Mouse (Mus musculus) lung, adult 2 months (tissue): ENCODE results near the gene Fbxl20. TPM values are rescaled to one million over a fixed set of nuclear protein-coding genes. Genes with fewer than 3 reads are reported as not detected.
"Not testable (repeated sequence)": the region's sequence is repeated elsewhere in the genome, so short reads cannot be mapped to it uniquely, and the experiment has no call there.

Experiments
- DNase-seq: peaks from one replicate; pipeline ENCODE4 v3.0.0; 2022
- H3K4me1 ChIP-seq: fragments of 200-500 bp; 2 replicates; pipeline ENCODE4 v1.6.1; 2011; ENCODE audit warnings: low read length; ENCODE audit not compliant: control insufficient read depth, insufficient read depth
- H3K4me3 ChIP-seq: fragments of 200-500 bp; replicated peaks from 2 replicates; pipeline ENCODE3; 2011; ENCODE audit warnings: low read depth, mild to moderate bottlenecking, control low read depth, low read length; ENCODE audit errors: extremely low read depth
- CTCF ChIP-seq: fragments of 200-500 bp; IDR thresholded peaks from 2 replicates; pipeline ENCODE4 v1.5.1; 2011; ENCODE audit warnings: mild to moderate bottlenecking, low read length, control low read depth; ENCODE audit not compliant: insufficient read depth
- POLR2A ChIP-seq: fragments of 200-500 bp; IDR thresholded peaks from 2 replicates; pipeline ENCODE4 v1.6.1; 2011; ENCODE audit warnings: low read depth, mild to moderate bottlenecking, control low read depth, low read length, borderline replicate concordance; ENCODE audit errors: extremely low read depth
- WGBS: fragments of 180-500 bp; shearing (Covaris S2); methylation state at CpG from one replicate; pipeline ENCODE4 v1.1.7; 2018; 5-methylcytosine and 5-hydroxymethylcytosine counted together
- polyA plus RNA-seq: library from polyadenylated mRNA; depleted of rRNA; stranded (reverse); fragments of >200 nt; gene quantifications from 2 replicates; pipeline ENCODE4 v1.2.3, GENCODE M21; 2012; rRNA removed

Fbxl20 gene
- 16.8 and 20.3 TPM in 2 replicates for polyA plus RNA-seq

DNA sequence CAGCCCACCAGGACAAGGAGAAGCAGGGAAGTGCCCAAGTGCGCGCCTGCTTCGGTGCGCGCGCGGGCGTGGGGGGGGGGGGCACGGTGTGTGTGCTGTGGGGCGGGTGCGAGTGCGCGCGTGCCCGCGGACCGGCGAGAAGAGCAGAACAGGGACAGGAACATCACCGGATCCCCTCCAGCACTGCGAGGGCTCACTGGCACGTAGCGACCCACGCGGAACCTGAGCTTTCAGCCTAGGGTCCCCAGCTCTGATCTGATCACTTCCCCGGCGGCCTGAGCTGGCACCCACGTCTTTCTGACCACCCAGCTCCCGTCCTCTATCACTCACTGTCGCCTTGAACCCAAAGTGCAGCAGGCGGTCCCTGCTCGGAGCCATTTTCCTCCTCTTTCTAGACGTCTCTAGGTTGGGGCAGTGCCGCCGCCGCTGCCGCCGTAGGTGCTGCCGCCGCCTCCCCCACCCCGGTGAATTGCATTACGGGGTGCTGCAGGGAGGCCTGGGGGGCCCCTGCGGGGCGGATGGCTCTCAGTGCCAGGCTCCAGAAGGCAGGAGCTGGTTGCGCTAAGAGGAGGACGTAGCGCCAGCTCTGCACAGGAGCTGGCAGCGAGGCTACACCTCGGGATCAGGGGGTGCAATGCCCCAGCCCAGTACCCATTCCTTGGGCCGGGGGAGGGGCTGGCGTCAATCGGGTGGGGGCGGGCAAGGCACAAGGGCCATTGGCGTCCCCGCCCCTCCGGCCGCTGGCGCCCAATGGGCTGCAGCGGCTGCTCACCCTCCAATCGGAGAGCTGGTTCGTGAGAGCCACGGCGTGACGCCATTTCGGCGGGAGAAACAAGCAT, at the start of gene Fbxl20:
Gene Fbxl20, minus strand, starts transcription at position 618 of the 839 bp plus-strand sequence.
- Histone ChIP-seq H3K4me3 (peak within 1 kb of the TSS; percentile 97), H3K4me1 (peaks cover 9% of the 10 kb centered on the region)
- peak; percentile 83 for DNase-seq
- WGBS = under 1% methylated on average over 57 of the region's 65 CpGs
- peak; percentile 48; the same call in 1 of the 2 replicates for TF ChIP-seq POLR2A
- no peak for TF ChIP-seq CTCF

DNA sequence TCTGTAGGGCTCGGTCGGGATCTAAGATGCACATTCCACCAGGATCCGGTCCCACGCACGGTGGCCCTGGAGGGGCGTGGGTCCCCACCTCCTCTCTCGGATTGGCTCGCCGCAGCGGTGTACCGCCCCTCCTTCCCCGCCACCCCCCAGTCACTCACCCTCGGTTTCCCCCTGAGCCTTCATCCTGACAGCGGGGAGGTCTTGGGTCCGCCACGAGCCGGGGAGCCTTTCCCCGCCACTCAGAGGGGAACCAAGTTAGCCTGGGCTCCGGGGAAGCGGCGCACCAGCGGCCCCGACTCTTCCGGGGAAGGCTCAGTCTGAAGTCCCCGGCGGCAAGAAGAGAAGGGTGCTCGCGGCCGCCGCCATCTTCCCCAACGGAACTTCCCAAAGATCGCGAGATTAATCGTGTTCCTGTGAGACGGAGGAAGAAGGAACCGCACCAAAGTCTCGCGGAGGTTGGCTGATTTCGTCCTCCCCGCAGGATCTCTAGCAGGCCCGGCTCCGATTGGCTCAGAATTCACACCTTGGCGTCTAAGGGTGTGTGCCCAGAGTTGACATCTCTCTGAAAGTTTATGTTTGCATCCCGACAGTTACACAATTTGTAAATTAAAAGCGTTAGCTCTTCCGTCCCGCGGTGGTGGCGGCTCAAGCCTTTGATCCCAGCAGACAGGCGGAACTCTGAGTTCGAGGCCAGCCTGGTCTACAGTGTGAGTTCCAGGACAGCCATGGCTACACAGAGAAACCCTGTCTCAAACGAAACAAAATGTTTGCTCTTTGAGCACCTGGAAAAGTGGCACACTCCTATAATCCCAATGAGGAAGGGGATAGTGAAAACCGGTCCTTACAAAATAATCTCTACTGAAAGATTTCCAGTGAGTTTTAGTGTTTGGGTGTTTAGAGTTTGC, 43.0 kb upstream of the Fbxl20 start, which contains the start of gene Med1:
Gene Med1, minus strand, starts transcription at position 393 of the 905 bp plus-strand sequence.
- Histone ChIP-seq H3K4me3 (peak within 1 kb of the TSS; percentile 95), H3K4me1 (peaks cover 2% of the 10 kb centered on the region; the same call in 1 of the 2 replicates)
- WGBS = under 1% methylated on average over 52 of the region's 53 CpGs
- peak; percentile 91; the same call in 1 of the 2 replicates for TF ChIP-seq POLR2A
- TF ChIP-seq CTCF = no peak
- DNase-seq = peak; percentile 88

DNA sequence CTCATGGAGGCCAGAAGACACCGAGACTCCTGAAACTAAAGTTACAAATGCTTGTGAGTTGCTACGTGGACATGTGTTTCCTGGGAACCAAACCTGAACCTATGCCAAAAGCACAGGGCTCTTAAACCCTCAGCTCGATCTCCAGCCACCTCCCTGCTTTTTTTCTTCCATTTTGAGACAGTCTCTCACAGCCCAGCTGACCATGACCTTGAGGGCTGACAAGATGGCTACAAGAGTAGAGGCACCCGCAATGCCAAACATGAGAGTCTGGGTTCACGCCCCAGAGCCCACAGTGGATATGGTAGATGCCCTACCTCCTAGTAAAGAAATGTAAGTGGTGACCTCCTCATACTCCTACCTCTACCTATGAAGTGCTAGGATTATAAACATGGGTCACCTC, 40.6 kb upstream of the Fbxl20 start:
- DNase-seq = no peak
- 61% methylated on average over 5 of the region's 5 CpGs for WGBS
- Histone ChIP-seq H3K4me3 (no peak overlapping the region), H3K4me1 (peaks cover 2% of the 10 kb centered on the region; the same call in 1 of the 2 replicates)
- TF ChIP-seq POLR2A = no peak
- no peak for TF ChIP-seq CTCF

DNA sequence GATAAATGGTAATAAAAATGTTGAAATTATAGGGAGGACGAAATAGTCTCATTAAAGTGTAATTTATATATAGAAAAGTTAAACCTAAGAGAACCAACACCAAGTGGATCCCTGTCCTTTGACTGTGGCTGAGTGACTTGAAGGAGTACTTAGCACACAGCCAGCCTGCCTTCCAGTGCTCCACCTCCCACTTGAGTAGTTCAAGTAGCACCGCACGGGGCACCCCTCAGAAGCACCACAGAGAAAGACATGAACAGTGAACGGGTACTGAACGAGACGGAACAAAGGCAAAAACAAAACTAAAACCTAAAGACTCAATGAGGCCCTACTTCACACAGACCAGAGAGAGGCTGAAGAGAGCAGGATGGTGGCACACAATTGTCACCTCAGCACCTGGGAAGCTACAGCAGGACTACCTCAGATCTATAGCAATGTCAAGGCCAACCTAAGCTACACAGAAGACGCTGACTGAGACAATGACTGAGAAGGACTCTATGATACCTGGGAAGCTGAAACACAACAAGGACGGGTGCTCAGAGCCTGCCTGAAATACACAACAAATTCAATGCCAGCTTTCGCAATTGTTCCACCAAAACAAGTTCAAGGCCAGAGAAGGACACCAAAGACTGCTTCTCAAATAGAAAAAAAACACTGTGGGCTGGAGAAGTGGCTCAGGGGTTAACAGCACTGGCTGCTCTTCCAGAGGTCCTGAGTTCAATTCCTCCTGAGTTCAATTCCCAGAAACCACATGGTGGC, 37.6 kb upstream of the Fbxl20 start:
- Histone ChIP-seq H3K4me1 (peaks cover 2% of the 10 kb centered on the region; the same call in 1 of the 2 replicates), H3K4me3 (no peak overlapping the region)
- DNase-seq = peak; percentile 46
- TF ChIP-seq POLR2A (no peak), CTCF (no peak)
- 73% methylated on average over 9 of the region's 9 CpGs for WGBS

DNA sequence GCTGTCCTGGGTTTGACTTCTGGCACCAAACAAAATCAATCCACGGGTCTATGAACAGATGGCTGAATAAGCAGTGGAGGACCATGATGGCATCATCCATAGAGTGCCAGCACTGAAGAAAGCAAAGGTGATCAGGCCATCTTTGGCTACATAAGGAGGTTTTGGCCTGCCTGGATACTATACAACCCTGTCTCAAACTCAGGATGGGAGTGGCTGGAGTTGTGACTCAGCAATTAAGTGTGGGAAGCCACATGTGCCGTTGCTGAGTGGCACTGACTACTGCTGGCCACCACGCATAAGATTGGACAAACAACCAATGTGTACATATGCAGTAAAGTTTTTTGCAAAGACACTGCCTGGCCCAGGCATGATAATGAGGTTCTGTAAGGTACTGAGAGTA, 31.9 kb upstream of the Fbxl20 start:
- H3K4me1 ChIP-seq, DNase-seq, H3K4me3 ChIP-seq: not testable (repeated sequence)
- WGBS = 84% methylated on average over 3 of the region's 3 CpGs

DNA sequence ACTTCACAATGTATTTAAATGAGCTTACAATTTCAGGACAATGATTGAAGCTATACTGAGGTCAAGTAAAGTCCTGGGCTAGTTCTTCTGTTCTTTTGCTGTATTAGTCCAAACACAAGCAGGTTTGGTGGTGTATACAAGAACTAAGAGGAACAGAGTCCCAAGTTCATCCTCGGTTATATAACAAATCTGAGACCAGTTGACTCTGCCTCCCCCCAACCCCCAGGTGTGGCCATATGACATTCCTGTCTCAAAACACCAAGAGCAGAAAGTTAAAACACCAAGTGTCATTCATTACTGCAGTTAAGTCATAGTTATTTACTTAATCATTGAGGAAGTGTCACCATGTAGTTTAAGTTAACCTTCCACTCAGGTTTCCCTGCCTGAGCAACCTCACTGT, 18.2 kb upstream of the Fbxl20 start:
- no peak for DNase-seq
- 85% methylated on average over 1 of the region's 1 CpGs for WGBS
- H3K4me3 ChIP-seq = no peak overlapping the region

DNA sequence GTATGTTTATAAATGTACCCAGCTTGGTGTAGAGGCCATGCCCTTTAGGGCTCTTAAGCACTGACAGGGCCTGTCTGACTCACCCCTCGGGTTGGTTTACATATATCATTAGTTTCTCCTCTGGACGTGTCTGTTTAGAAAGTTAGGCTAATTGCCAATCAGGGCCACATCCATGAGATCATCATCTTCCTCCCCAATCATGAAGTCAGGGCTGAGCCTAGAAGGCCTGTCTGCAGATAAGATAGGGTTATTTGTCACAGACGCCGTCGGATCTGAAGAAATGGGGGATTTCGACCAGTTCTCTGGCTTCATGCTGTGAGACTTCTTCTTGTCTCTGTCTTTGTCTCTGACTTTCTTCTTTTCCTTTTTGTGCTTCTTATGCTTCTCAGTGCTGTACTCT, 4.9 kb upstream of the Fbxl20 start:
- Histone ChIP-seq H3K4me1 (no peaks in the 10 kb centered on the region), H3K4me3 (no peak overlapping the region)
- TF ChIP-seq CTCF = no peak
- TF ChIP-seq POLR2A = no peak
- WGBS = 69% methylated on average over 6 of the region's 6 CpGs
- no peak for DNase-seq

More for the DNA sequence above, 18.2 kb upstream of the Fbxl20 start:
- no peaks in the 10 kb centered on the region for H3K4me1 ChIP-seq
- TF ChIP-seq CTCF = no peak
- no peak for TF ChIP-seq POLR2A

DNA sequence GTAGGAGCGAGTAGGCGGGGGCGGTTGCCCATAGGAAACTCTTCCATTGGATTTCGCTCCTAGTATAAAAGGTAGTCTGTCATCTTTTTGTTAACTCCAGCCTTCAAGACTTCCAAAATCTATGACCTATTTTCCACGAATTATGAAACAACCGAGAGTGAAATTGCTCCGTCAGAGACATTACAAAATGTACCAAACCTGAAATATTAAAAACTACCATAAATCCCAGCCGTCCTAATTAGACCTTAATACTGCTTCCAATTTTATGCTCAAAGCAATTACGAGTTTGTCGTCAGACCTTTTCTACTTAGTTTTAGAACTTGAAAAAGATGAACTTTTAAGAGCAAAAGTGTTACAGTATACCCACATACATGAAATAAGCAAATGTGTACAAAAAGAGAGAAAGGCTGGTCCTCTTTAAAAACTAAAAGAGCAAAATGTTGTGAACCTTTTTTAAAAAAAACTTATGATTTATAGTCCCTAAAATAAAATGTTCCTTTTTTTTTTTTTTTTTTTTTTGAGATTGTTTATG, 488 bp upstream of the Fbxl20 start:
- TF ChIP-seq CTCF (no peak), POLR2A (no peak)
- Histone ChIP-seq H3K4me1 (peaks cover 9% of the 10 kb centered on the region), H3K4me3 (no peak overlapping the region)
- 4% methylated on average over 10 of the region's 10 CpGs for WGBS
- DNase-seq = no peak

DNA sequence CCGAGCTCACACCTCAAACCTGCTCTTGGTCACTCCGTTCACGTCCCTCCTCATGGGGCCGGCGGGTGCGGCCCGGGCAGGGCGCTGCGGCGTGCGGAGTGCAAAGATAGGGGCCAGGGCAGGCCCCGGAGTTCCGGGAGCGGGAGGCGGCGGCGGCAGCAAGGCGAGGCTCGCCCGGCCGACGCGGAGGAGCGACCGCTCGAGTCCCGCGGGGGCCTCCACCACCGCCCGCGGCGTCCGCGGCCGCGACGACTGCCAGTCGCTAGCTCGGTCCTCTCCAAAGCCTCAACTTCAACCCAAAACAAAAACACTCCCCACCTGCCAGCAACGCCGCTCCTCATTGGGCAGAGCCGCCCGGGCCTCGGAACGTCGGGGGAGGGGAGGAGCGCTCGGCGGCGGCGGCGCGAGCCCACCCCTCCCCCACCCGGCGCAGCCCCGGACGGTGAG, 876 bp downstream of the Fbxl20 start:
- peaks cover 9% of the 10 kb centered on the region for H3K4me1 ChIP-seq
- WGBS = under 1% methylated on average over 49 of the region's 57 CpGs
- peak; percentile 93 for DNase-seq
- TF ChIP-seq CTCF (no peak), POLR2A (peak; percentile 84; the same call in 1 of the 2 replicates)
- H3K4me3 ChIP-seq = peak overlapping the region; percentile 97
